Mouse (Mus musculus) c-Kit-negative CD71-positive TER-119-positive erythroid progenitor cells, embryonic 14.5 days (primary cell): ENCODE data around the gene Cic.
"Not testable (repeated sequence)": the region's sequence is repeated elsewhere in the genome, so short reads cannot be mapped to it uniquely, and the experiment has no call there.

Experiments used
- DNase-seq: peaks from one replicate; pipeline ENCODE4 v3.0.0-alpha.2; 2013; ENCODE audit warnings: low read depth, low spot score

Cic gene

DNA sequence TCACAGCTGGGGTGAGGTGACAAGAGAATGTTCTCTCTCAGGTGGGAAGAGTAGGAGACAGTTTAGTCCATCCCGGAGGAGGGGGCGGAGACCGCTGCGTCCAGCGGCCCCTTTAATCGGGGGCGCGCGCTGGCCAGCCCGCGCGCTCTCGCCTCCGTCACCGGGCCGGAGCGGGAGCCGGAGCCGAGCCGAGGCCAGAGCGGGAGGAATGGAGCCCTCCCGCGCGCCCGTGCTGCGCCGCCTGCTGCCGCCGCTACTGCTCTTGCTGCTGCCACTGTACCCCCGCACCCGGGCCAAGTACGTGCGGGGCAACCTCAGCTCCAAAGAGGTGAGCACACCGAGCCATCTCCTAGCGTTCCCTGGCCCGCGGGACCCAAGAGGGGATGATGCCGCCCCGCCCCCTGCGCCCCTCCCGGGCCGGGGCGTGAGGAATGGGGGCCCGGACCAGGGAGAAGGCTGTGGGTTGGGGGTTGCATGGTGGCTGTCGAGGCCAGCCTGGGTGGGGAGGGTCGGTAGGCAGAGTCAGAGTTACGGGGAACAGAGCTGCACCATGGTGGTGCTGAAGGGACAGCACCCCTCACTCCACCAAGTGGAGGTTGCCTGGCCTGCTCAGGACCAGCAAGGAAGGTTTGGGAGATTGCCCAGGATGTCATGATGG lies 38.6 kb downstream of the Cic start, which contains the start of gene Tmem145:
TSS of gene Tmem145 (plus strand) at position 151 of the 658 bp plus-strand sequence.
- DNase-seq, result no peak

DNA sequence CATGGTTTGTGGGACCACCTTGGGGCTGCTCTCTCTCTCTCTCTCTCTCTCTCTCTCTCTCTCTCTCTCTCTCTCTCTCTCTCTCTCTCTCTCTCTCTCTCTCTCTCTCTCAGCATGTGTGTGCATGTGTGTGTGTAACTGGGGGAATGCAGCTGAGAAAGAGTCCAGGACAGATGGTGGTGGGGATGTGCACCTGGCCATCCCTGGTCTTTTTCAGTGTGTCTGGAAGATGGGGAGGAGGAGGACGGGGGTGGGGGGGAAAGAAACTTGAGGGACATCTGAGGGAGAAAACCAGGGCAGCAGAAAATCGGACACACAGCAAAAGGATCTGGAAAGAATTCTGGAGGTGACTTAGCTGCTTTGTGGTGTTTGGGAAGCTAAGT lies 39.1 kb downstream of the Cic start:
- DNase-seq, result no peak

DNA sequence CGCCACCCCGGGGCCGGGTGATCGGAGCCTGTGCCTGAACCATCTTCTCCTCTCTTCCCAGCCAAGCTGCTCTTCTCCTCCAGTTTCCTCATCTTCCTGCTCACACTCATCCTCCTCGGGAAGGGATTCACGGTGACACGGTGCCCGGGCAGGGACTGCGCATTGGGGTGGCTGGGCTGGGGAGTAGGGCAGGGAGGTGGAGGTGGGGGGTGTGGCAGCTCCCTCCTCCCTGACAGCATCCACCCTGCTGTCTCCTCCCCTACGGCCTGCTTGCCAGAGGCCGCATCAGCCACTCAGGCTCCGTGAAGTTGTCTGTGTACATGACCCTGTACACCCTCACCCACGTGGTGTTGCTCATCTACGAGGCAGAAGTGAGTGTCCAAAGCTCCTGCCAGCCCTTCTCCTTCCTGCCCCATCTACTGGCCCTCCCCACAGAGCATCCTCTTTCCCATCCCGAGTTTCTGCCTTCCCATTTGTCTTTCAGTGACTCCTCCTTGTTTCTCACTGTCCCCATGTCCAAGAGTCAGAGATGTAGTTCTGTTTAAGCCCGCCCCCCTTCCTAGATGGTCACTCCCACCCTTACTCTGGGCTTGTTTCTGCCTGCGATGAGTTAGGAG lies 41.3 kb downstream of the Cic start:
- no peak for DNase-seq

DNA sequence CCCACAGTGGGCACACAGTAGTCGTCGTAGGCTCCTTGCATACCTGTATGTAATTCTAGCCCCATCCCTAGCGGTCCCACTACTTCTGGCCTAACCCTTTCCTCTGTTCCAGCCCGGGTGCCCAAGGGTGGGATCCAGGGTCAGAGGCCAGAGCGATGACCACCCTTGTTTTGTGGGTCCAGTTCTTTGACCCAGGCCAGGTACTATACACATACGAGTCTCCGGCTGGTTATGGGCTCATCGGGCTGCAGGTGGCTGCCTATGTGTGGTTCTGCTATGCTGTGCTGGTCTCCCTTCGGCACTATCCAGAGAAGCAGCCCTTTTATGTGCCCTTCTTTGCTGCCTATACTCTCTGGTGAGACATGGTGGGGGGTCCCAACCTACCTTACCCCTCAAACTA lies 41.9 kb downstream of the Cic start:
- no peak for DNase-seq

DNA sequence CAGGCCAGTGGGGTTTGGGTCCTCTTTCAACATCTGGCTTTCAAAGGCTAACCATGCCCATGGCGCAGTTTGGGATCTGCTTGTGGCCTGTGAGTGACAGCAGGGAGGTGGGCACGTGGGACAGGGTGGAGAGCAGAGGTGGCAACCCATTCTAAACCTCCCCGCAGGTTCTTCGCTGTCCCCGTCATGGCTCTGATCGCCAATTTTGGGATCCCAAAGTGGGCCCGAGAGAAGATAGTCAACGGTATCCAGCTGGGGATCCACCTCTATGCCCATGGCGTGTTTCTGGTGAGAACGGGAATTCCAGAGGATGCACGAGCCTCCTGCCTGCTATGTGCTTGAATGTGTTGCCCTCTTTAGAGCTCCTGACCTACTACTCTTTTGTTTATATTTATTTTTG lies 43.7 kb downstream of the Cic start:
- no peak for DNase-seq

DNA sequence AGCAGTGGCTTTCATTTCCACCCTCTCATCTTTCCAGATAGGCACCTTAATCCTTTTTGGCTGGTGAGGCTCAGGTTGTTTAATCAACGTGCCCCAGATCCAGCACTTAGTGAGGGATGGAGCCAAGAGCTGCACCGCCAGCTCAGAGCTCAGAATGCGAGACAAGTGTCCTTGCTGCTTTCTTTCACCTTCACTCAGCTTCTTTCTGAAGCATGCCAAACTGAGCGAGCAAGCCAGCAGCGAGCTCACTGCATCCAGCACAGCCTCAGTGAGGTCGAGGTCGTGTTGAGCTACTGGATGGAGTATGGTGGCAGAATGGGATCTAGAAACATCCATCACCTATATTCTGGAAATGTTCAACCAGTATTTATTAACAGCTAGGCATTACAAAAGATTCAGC lies 45.8 kb downstream of the Cic start:
- no peak for DNase-seq

DNA sequence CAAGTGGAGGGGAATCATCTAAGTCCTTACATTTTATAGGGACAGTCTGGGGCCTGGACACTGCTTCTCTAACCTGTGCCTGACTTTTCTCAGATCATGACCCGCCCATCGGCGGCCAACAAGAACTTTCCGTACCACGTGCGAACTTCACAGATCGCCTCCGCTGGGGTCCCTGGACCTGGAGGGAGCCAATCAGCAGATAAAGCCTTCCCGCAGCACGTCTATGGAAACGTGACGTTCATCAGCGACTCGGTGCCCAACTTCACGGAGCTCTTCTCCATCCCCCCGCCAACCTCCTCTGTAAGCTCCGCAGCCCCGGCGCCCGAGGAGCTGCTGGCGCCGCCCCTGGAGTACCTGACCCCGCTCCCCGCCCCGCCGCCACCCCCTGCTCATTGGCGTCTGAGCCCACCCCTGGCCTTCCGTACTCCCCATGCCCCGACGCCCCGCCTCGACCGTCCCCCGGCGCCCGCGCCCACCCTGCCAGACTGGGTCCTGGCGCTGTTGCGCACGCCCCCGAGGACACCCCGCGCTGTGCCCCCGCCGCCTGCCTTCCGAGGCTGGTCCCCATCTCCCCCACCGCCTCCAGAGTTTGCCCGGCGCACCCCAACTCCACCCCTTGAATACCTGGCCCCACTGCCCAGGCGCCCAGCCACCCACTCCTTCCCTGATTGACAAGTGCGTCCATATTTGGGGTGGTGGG lies 47.3 kb downstream of the Cic start:
- DNase-seq, result no peak

DNA sequence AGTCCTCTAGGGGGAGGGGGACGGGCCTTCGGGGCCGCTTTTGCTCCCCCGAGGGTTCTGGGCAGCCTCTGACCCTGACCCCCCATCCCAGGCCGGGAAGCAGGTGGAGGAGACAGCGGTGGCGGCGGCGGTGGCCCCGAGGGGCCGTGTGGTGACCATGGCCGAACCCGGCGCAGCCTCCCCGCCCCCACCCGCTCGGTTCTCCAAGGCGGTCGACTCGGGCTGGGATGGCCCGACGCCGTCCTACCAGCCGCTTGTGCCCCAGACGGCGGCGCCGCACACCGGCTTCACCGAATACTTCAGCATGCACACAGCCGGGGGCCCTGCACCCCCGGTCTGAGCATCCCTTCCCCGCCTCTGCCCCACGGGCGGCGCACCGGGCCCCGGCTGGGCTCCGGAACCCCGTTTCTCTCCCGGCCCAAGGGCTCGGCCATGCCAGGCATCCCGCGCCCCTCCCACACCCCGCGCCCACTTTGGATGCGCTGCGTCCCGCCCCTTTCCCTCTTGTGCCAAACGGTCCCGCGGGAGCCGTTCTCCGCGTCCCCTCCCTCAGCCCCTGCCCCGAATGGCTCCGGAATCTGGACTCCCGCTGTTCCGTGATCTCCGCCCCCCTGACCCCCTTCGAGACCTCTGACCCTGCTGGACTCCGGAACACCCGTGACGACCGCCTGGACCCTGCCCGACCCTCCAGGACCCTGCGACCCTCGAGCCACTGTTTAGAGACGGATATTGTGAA lies 48.0 kb downstream of the Cic start:
- no peak for DNase-seq

DNA sequence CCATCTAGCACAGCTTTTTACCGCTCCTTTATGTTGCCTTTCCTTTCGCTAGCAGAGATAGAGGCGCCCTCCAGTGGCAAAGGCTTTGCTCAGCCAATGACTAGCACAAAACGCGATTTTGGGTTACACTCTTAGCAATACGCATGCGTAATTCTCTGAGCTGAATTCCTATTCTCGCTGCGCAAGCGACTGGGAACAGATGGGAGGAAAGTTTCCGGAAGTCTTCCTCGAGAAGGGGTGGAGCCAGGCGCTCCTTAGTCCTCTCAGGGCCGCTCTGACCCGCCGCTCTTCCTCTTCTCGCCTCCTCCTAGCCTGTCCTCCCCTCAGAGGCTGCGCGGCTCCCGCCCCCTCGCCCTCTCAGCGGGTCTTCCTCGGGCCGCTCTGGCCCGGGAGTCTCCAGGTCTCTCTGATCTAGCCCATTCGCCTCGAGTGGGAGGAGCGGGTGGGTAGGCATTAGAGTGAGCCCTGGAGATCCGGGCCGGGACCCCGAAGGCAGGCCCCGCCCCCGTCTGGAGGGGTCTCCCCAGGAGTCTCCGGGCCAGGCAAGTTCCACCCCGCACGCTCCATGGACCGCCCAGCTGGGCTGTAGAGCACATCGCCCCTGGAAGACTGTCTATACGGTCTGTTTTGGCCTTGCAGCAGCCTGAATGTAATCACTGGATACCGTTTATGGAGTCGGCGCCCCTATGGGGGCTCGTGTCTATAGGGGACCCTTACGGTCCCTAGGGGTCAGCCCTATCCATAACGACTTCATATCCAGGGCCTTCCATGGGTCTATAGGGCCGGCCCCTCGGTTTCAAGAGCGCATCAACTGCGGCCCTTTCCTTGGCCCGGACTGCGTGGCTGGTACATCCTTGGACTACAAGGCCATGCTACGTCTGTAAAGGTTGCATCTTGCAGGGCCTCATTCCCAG lies 49.3 kb downstream of the Cic start, which contains the start of gene Megf8:
TSS of gene Megf8 (plus strand) at position 633 of the 914 bp plus-strand sequence.
- DNase-seq, result peak; percentile 62

DNA sequence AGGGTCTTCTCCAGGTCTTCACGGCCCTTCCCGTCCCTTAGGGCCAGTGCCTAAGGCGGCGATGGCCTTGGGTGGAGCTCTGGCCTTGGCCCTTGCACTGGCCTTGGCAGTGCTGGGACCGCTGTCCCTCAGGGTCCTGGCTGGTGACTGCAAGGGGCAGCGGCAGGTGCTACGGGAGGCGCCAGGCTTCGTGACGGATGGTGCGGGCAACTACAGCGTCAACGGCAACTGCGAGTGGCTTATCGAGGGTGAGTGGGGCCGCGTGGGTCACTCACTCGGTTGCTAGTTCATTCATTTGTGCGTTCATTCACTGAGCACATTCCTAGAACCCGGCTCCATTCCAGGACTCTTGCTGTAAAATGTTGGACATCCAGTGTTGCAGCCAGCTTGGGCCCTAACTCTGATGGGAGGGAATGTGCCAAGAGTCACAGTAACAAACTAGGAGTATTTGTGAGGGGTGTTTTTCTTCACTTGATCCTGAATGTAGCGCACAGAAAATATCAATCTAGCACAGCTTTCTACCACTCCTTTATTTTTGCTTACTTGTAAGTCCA lies 50.0 kb downstream of the Cic start:
- no peak for DNase-seq

DNA sequence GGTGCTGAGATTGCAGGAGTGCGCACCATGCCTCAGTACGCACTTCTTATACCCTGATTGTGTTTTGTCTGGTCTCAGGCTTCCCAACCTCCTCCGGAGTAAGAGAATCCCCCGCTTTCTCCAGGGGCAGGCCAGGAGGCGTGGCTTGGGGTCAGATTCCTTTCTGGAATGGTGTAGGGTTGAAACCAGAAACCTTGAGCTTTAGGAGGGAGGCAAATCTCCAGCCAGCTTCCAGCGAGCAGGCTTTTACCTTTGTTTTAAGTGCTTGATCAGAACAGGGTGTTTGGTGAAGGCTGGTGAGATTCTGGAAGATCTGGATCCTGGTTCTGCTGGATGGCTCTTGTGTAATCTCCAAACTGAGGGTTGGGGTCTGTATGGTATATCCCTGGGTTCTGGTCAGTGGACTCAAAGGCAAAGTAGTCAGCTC lies 54.6 kb downstream of the Cic start:
- no peak for DNase-seq

DNA sequence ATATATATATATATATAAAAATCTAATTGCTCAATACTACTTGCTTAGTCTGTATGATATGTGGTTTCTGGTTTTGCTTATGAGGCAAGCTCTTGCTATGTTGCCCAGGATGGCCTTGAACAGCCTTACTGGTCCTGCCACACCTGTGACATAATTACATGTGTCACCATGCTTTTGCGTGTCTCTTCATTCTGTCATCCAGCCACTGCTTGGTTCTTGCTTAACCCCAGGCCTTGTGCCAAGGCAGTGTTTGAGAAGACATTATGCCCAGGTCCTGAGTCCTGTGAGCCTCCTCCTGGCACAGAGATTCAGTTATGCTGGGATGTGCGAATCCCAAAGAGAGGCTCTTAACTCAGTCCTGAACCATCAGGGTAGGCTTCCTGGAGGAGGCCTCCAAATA lies 55.7 kb downstream of the Cic start:
- no peak for DNase-seq

DNA sequence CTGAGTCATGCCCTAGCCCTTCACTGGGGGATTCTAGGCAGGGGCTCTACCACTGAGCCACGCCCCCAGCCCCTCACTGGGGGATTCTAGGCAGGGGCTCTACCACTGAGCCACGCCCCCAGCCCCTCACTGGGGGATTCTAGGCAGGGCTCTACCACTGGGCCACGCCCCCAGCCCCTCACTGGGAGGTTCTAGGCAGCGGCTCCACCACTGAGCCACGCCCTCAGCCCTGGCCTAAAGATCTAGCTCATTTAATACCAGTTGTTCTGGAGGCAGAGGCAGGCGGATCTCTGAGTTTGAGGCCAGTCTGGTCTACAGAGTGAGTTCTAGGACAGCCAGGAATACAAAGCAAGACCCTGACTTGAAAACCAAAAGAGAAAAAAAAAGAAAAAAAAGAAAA lies 57.9 kb downstream of the Cic start:
- not testable (repeated sequence) for DNase-seq

DNA sequence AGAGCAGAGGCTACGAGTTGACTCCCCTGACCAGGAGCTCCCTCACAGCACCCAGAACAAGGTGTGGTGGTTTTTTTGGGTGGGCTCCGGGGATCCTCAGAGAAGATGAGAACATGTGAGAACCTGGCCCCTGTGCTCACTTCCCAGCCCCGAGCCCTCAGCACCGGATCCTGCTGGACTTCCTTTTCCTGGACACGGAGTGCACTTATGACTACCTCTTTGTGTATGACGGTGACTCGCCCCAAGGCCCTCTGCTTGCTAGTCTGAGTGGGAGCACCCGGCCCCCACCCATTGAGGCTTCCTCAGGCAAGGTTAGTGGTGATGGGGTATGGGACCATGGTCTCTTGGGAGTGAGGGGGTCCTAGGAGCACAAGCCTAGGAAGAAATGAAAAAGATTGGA lies 58.7 kb downstream of the Cic start:
- no peak for DNase-seq

DNA sequence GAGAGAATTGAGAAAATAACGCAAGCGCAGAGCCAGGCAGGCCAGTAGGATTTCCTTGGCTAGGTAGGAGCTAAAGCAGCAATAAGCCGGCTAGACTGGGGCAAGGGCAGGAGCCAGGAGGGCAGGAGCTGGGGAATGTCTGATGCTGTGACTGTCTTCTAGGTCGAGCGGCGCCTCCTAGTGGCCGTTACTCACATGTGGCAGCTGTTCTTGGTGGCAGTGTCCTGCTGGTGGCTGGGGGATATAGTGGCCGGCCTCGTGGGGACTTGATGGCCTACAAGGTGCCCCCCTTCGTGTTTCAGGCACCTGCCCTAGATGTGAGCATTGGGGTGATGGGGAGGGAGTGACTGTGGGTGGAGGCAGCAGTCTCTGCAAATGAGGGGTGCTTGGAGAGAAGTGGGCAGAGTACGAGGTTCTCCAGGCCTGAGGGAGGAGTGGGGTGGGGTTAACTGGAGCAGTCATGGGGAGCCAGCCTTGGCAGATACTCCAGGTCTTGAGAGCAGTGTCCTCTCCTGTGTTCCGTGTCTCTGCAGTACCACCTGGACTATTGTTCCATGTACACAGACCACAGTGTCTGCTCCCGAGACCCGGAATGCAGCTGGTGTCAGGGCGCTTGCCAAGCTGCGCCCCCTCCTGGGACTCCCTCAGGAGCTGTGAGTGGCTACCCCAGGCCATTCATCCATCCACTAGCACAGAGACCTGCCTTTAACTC lies 66.2 kb downstream of the Cic start:
- DNase-seq, result peak; percentile 59

DNA sequence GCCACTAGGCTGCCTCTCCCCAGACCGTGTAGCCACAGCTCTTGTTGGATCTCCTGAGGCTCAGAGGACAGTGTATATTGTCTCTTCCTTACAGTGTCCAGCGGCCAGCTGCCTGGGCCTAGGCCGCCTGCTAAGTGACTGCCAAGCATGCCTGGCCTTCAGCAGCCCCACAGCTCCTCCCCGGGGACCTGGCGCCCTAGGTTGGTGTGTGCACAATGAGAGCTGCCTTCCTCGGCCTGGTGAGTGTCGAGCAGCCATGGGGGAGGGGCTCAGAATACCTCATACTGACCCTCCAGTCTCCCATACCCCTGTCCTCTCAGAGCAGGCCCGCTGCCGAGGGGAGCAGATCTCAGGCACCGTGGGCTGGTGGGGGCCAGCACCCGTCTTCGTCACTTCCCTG lies 67.0 kb downstream of the Cic start:
- no peak for DNase-seq

DNA sequence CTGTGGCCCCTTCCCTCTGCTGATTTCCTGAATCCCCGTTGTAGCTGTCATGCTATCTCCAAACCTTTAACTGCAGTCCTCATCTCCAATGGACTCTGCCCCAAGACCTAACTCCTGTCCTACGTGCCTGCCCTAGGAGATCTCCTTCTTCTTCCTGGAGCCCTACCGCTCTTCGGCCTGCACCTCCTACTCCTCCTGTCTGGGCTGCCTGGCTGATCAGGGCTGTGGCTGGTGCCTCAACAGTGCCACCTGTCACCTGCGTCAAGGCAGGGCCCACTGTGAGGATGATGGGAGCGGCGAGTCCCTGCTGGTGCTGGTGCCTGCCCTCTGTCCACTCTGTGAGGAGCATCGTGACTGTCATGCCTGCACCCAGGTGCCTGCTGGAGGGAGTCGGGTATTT lies 71.8 kb downstream of the Cic start:
- DNase-seq, result no peak

DNA sequence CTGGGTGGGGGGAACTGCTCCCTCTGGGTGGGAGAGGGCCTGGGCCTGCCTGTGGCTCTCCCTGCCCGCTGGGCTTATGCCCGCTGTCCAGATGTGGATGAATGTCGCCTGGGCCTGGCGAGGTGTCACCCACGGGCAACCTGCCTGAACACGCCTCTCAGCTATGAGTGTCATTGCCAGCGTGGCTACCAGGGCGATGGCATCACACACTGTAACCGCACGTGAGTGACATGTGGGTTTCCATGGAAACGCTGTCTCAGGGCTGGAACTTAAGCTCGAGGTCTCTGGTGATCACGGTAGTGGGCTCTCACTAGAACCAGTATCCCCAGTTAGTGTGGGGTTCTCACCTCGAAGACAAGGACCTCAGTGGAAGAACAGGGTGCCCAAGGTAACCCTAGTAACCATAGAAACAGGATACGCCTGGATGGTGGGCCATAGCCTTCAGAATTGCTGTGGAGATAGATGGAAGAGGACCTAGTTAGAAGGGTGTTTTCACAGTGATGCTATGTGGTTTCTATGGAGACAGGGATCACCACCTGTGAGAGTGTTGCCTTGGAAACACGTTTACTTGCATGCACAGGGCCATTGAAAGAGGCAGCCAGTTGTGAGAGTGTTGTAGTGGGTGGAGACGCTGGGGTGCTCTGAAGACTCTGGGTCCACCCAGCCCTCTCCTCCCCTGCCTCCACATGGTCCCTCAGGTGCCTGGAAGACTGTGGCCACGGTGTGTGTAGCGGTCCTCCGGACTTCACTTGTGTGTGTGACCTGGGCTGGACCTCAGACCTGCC lies 73.7 kb downstream of the Cic start:
- DNase-seq, result no peak
